Mouse (Mus musculus) thymus, postnatal 25 days (tissue): ENCODE measurements around the gene Mon1a.

Experiments
- DNase-seq: peaks from one replicate; pipeline ENCODE4 v3.0.0; 2022

Gene Mon1a

GRCm38 (mm10) chr9:107887804-107888266, at the start of gene Mon1a:
TSS of gene Mon1a (plus strand) at chr9:107888151.
- peak; percentile 90 for DNase-seq

GRCm38 (mm10) chr9:107838869-107839268, 49.1 kb upstream of the Mon1a start:
- DNase-seq, result no peak

DNA sequence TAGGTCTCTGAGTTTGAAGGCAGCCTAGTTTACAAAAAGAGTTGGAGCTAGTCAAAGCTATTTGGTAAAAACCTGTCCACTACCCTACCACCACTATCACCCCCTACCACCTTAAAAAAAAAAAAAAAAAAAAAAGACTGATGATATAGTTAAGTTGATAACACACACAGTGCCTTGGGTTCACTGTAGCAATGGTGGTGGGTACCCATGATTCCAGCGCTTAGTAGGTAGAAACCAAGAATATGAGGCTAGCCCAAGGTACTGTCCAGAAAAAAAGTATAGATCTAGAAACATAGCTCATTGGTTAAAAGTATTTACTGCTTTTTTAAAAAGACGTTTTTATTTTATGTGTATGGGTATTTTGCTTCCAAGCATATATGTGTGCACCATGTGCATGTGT, 45.2 kb upstream of the Mon1a start:
- DNase-seq, result no peak

- no peak for DNase-seq
Measured at GRCm38 (mm10) chr9:107848922-107849321, 39.0 kb upstream of the Mon1a start.

GRCm38 (mm10) chr9:107858343-107858742, 29.6 kb upstream of the Mon1a start:
- DNase-seq, result no peak

GRCm38 (mm10) chr9:107864493-107864892, 23.5 kb upstream of the Mon1a start:
- no peak for DNase-seq

- no peak for DNase-seq
Measured at GRCm38 (mm10) chr9:107866081-107866480, 21.9 kb upstream of the Mon1a start.

- DNase-seq, result peak; percentile 94
Measured at GRCm38 (mm10) chr9:107872350-107873098, 15.4 kb upstream of the Mon1a start.

- DNase-seq, result no peak
Measured at GRCm38 (mm10) chr9:107873137-107873536, 14.8 kb upstream of the Mon1a start, which contains the start of gene Rbm6. TSS of gene Rbm6 (minus strand) at chr9:107873237.

GRCm38 (mm10) chr9:107880411-107880810, 7.5 kb upstream of the Mon1a start:
- no peak for DNase-seq

- DNase-seq, result peak; percentile 51
Measured at GRCm38 (mm10) chr9:107888267-107888850, 408 bp downstream of the Mon1a start.

- DNase-seq, result no peak
Measured at GRCm38 (mm10) chr9:107890260-107890659, 2.3 kb downstream of the Mon1a start.

GRCm38 (mm10) chr9:107891023-107891422, 3.1 kb downstream of the Mon1a start:
- peak; percentile 40 for DNase-seq

DNA sequence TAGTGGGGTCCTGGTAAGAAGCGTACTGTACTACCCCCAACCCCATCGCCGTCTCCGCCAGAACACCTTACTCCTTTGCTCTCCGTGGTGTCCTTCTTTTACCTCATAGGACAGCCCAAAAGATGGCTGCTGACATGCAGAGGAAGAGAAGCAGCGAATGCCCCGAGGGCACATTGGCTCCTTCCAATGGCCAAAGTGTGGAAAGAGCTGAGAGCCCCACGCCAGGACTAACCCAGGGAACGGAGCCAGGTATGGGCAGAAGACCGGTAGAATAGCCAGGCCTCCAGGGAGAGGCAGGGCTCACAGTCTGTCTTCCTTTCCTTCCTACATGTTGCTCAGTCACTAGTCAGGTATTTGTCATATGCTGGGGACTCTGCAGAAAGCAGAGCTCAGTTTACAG, 10.6 kb downstream of the Mon1a start:
- no peak for DNase-seq

DNA sequence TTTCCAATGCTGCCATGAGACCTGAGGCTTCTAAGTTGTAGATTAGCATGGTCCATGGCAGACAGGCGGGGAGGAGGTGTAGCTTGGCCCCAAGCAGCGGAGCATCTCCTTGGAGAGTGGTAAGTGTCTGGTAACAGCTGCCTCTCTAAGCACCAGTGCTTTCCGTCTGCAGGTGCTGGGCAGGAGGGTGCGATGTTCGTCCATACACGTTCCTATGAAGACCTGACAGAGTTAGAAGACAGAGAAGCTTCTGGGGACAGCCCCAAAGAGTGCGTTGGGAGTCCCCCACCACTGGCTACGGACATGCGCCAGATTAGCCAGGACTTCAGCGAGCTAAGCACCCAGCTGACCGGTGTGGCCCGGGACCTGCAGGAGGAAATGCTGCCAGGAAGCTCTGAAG, 11.9 kb downstream of the Mon1a start:
- no peak for DNase-seq

DNA sequence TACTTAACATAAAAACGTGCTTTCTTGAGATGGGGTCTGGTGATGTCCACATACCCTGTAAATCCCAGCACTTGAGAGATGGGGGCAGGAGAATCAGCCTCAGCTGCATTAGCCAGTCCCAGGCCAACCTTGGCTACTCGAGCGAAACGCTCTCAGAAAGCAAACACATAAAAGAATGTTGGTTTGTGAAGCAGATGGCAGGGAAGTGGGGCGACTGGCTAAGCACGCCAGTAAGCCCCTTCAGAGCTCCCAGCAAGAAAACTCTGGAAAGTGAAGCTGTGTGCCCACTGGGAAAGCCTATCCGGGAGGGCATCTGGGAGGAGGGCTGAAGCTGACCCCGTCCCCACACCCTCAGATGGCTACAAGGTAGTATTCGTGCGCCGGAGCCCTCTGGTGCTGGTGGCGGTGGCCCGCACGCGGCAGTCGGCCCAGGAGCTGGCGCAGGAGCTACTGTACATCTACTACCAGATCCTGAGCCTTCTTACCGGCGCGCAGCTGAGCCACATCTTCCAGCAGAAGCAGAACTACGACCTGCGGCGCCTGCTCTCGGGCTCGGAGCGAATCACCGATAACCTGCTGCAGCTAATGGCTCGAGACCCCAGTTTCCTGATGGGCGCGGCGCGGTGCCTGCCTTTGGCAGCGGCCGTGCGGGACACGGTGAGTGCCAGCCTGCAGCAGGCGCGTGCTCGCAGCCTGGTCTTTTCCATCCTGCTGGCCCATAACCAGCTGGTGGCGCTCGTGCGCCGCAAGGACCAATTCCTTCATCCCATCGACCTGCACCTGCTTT, 13.1 kb downstream of the Mon1a start:
- peak; percentile 55 for DNase-seq

- no peak for DNase-seq
Measured at GRCm38 (mm10) chr9:107901627-107901914, 13.6 kb downstream of the Mon1a start.

GRCm38 (mm10) chr9:107904726-107905125, 16.8 kb downstream of the Mon1a start:
- peak; percentile 88 for DNase-seq

DNA sequence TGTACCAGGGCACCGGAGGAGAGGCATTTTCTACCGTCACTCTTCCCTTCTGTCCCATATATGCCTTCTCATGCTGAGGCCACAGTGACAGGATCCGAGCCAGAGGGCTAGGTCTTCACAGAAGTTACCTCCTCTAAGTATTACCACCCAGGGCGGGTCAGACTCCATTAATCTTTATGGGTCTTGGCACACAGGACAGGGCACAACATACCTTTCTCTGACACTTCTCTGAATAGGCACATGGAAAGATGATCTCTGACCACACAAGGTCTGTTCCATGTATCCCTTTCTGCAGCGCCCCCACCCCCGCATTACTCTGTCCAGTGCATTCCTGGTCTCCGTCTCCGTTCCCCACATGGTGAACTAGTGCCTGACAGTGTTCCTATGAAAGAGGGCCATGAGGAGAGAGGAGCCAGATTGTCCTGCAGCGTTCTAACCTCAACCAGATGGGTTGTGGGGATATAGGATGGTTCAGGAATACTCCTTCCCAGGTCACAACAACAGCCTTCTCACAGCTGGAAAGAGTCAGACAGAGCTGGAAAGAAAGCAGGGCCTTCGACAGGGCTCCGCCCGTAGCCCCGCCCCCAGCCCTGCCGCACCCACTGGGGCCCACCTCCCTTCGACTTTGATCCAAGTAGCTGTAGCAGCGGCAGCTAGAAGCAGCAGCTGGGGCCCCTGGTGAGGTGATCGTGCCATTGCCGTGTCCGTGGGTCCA, 18.5 kb downstream of the Mon1a start, which contains the start of gene Mst1r:
Mst1r (plus strand) TSS at position 622 of the 715 bp plus-strand sequence.
- DNase-seq, result peak; percentile 79

DNA sequence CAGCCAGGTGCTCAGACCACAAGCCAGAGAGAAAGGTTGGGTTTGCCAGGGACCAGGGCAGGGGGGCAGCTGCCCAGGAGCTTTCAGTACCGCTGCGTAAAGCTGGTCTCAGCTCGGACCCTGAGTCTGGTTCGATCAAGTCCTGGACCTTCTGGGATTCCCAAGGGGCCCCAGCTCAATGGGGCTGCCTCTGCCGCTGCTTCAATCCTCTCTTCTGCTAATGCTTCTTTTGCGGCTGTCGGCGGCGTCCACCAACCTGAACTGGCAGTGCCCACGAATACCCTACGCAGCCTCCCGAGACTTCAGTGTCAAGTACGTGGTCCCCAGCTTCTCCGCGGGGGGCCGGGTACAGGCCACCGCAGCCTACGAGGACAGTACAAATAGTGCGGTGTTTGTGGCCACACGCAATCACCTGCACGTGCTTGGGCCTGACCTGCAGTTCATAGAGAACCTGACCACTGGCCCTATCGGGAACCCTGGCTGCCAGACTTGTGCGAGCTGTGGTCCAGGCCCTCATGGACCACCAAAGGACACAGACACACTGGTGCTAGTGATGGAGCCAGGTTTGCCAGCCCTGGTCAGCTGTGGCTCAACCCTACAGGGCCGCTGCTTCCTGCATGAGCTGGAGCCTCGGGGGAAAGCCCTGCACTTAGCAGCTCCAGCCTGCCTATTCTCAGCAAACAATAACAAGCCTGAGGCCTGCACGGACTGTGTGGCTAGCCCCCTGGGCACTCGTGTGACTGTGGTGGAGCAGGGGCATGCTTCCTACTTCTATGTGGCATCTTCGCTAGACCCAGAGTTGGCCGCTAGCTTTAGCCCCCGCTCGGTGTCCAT, 19.2 kb downstream of the Mon1a start:
- DNase-seq, result no peak

DNA sequence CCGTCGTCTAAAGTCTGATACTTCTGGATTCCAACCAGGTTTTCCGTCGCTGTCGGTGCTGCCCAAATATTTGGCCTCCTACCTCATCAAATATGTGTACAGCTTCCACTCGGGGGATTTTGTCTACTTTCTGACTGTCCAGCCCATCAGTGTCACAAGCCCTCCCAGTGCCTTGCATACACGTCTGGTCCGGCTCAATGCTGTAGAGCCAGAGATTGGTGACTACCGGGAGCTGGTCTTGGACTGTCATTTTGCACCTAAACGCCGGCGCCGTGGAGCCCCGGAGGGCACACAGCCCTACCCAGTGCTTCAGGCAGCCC, 19.8 kb downstream of the Mon1a start:
- no peak for DNase-seq

DNA sequence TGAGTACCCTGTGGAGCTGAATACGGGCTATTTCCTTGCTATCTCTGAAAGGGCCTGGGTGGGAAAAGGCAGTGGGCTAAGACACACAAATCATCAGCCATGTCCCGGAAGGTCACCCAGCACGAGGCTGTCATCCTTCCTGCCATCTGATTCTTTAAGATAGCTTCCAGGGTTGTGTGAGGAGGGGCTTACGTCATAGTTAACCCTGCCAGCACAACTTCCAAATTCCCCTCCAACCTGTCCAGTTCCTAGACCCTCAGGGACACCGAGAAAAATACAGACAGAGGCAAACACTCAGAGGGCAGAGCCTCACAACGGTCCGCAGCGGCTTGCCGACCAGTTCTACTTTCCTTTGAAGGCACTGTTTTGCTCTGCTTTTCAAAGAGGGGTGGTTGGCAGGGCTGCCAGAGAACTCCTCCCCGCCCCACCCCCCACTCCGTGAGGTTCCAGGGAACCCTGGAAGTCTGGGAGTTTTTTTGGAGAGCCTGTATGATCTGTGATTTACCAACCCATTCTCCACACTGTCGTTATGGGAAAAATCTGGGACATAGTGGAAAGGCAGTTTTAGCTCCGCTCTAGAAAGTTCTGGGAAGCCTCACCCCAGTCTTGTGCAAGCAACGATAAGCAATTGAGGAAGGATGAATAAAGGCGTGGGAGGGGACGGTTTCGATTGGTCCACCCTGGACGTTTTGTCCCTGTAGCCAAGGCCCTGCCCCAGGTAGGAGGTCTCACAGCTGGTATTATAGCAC, 20.6 kb downstream of the Mon1a start:
- no peak for DNase-seq
